Mouse (Mus musculus): ENCODE data around the gene 1600015I10Rik. TPM values are rescaled to one million over a fixed set of nuclear protein-coding genes. Genes with fewer than 3 reads are reported as not detected.
A peak's percentile ranks its signal among the peaks of the same experiment; 100 is the strongest.

1600015I10Rik gene
- total and polyA plus RNA-seq, 3 experiments, result not detected

GRCm38 (mm10) chr6:48951630-48952029 is 21.9 kb downstream of the 1600015I10Rik start:
- no peaks in the 10 kb centered on the region for H3K9me3 ChIP-seq (replicated peaks; ENCODE audit: low read length)
- dilution Hi-C loops (cut with MboI; ENCODE audit: extremely low pct_ligation_motif_present, extremely low pct_unique_long_range_greater_than_20kb, low sequenced_read_pairs) (no loop called here), in situ Hi-C loops (cut with MboI; ENCODE audit: low pct_ligation_motif_present, low pct_unique_long_range_greater_than_20kb, low sequenced_read_pairs) (loop anchor here (10.0 to 25.0 kb wide), 2 partner anchors 87 to 314 kb away; partner anchors contain the start of genes AI854703 and Gimap8)
- H3K27ac ChIP-seq (ENCODE audit: insufficient read depth, low read depth), result no peak overlapping the region
- no peaks in the 10 kb centered on the region for H3K79me2 ChIP-seq (replicated peaks; ENCODE audit: control insufficient read depth, extremely low read depth, insufficient read depth, poor library complexity, severe bottlenecking)
- H3K4me3 ChIP-seq (replicated peaks in 1 of 3; ENCODE audit: low read depth in 2 of 3, low read length in 2 of 3, poor library complexity in 1 of 3), result no peak overlapping the region
- peaks cover 0 to 17% of the 10 kb centered on the region in 2 experiments; a peak in 2 of 4 replicates for H3K4me1 ChIP-seq (ENCODE audit: control insufficient read depth in 1 of 2, insufficient read depth in 2 of 2)
- no peak overlapping the region for H3K4me2 ChIP-seq (ENCODE audit: insufficient read depth, low read depth, poor library complexity, severe bottlenecking)
- no peaks in the 10 kb centered on the region for H3K27me3 ChIP-seq (replicated peaks)
- no peaks in the 10 kb centered on the region for H3K36me3 ChIP-seq (replicated peaks in 1 of 2; ENCODE audit: control insufficient read depth in 1 of 2, insufficient read depth in 1 of 2, low read length in 1 of 2)
- TF ChIP-seq MAX (IDR thresholded peaks at IDR 0.05; ENCODE audit: low read length), result no peak
- no peak for TF ChIP-seq JUN (IDR thresholded peaks at IDR 0.05; ENCODE audit: insufficient read depth, low read depth, low read length)
- no peak for TF ChIP-seq ELF1 (IDR thresholded peaks at IDR 0.05; ENCODE audit: low read depth, low read length)
- no peak for TF ChIP-seq RAD21 (IDR thresholded peaks at IDR 0.05; ENCODE audit: low read depth, low read length)
- no peak for DNase-seq (ENCODE audit: extremely low read depth)
- no peak overlapping the region for H3K9ac ChIP-seq (ENCODE audit: insufficient read depth, low read depth)

DNA sequence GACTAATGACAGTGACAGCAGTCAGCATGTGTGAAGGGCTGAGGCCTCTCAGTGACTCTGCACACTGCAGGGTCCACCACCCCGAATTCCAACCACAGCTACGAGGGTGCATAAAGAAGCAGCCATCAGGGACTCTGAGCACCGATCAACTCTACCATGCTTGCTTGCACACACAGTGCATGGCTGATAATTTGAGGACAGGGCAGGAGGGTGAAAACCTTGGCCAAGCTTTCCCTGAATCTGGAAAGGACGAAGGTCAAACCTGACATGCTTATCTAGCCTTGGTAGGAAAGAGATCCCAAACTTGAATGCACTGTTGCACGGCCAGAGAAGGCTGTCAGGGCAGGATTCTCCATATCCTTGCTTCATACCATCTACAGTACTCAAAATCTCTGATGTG is 23.5 kb downstream of the 1600015I10Rik start:
- Histone ChIP-seq H3K9me3 (replicated peaks; ENCODE audit: low read length) (no peaks in the 10 kb centered on the region), H3K9ac (ENCODE audit: insufficient read depth, low read depth) (no peak overlapping the region), H3K4me3 (replicated peaks in 1 of 3; ENCODE audit: low read depth in 2 of 3, low read length in 2 of 3, poor library complexity in 1 of 3) (no peak overlapping the region), H3K27ac (ENCODE audit: insufficient read depth, low read depth) (no peak overlapping the region), H3K4me1 (ENCODE audit: control insufficient read depth in 1 of 2, insufficient read depth in 2 of 2) (peaks cover 0 to 17% of the 10 kb centered on the region in 2 experiments; a peak in 2 of 4 replicates), H3K36me3 (replicated peaks in 1 of 2; ENCODE audit: control insufficient read depth in 1 of 2, insufficient read depth in 1 of 2, low read length in 1 of 2) (no peaks in the 10 kb centered on the region), H3K27me3 (replicated peaks) (peaks cover 2% of the 10 kb centered on the region), H3K4me2 (ENCODE audit: insufficient read depth, low read depth, poor library complexity, severe bottlenecking) (no peak overlapping the region), H3K79me2 (replicated peaks; ENCODE audit: control insufficient read depth, extremely low read depth, insufficient read depth, poor library complexity, severe bottlenecking) (no peaks in the 10 kb centered on the region)
- in situ Hi-C loops (cut with MboI; ENCODE audit: low pct_ligation_motif_present, low pct_unique_long_range_greater_than_20kb, low sequenced_read_pairs) (loop anchor here (10.0 to 25.0 kb wide), 2 partner anchors 88 to 316 kb away; partner anchors contain the start of genes AI854703 and Gimap8), dilution Hi-C loops (cut with MboI; ENCODE audit: extremely low pct_ligation_motif_present, extremely low pct_unique_long_range_greater_than_20kb, low sequenced_read_pairs) (no loop called here)
- TF ChIP-seq RAD21 (IDR thresholded peaks at IDR 0.05; ENCODE audit: low read depth, low read length) (no peak), KAT2A (IDR thresholded peaks at IDR 0.05; ENCODE audit: insufficient replicate concordance, low read length) (no peak), ZC3H11A (IDR thresholded peaks at IDR 0.05; ENCODE audit: low read depth, low read length) (no peak), PAX5 (IDR thresholded peaks at IDR 0.05; ENCODE audit: low read length) (no peak), USF2 (conservative IDR thresholded peaks at IDR 0.05; ENCODE audit: low read depth, low read length) (no peak), TCF12 (IDR thresholded peaks at IDR 0.05; ENCODE audit: low read depth, low read length) (no peak), JUND (conservative IDR thresholded peaks at IDR 0.05; ENCODE audit: low read depth, low read length) (no peak), USF1 (IDR thresholded peaks at IDR 0.05; ENCODE audit: low read depth, low read length) (no peak)
- no peak for DNase-seq (ENCODE audit: extremely low read depth)

GRCm38 (mm10) chr6:48954211-48954610 is 24.5 kb downstream of the 1600015I10Rik start:
- Histone ChIP-seq H3K79me2 (replicated peaks; ENCODE audit: control insufficient read depth, extremely low read depth, insufficient read depth, poor library complexity, severe bottlenecking) (no peaks in the 10 kb centered on the region), H3K4me3 (replicated peaks in 1 of 3; ENCODE audit: low read depth in 2 of 3, low read length in 2 of 3, poor library complexity in 1 of 3) (no peak overlapping the region), H3K4me1 (ENCODE audit: control insufficient read depth in 1 of 2, insufficient read depth in 2 of 2) (peaks cover 0 to 17% of the 10 kb centered on the region in 2 experiments; a peak in 2 of 4 replicates), H3K27ac (ENCODE audit: insufficient read depth, low read depth) (no peak overlapping the region), H3K27me3 (replicated peaks) (peaks cover 2% of the 10 kb centered on the region), H3K9ac (ENCODE audit: insufficient read depth, low read depth) (no peak overlapping the region), H3K4me2 (ENCODE audit: insufficient read depth, low read depth, poor library complexity, severe bottlenecking) (no peak overlapping the region), H3K36me3 (replicated peaks in 1 of 2; ENCODE audit: control insufficient read depth in 1 of 2, insufficient read depth in 1 of 2, low read length in 1 of 2) (no peaks in the 10 kb centered on the region), H3K9me3 (replicated peaks; ENCODE audit: low read length) (no peaks in the 10 kb centered on the region)
- TF ChIP-seq ZNF384 (IDR thresholded peaks at IDR 0.05; ENCODE audit: low read depth, low read length) (no peak), TCF12 (IDR thresholded peaks at IDR 0.05; ENCODE audit: low read depth, low read length) (no peak), RAD21 (IDR thresholded peaks at IDR 0.05; ENCODE audit: low read depth, low read length) (no peak), ETS1 (conservative IDR thresholded peaks at IDR 0.05; ENCODE audit: low read depth, low read length) (no peak), MAZ (IDR thresholded peaks at IDR 0.05; ENCODE audit: low read depth, low read length) (no peak), GABPA (IDR thresholded peaks at IDR 0.05; ENCODE audit: insufficient replicate concordance, low read depth, low read length) (no peak), SIN3A (IDR thresholded peaks at IDR 0.05; ENCODE audit: low read length) (no peak), ZMIZ1 (IDR thresholded peaks at IDR 0.05; ENCODE audit: low read depth, low read length) (no peak), ZC3H11A (IDR thresholded peaks at IDR 0.05; ENCODE audit: low read depth, low read length) (no peak), ELF1 (IDR thresholded peaks at IDR 0.05; ENCODE audit: low read depth, low read length) (no peak), USF2 (conservative IDR thresholded peaks at IDR 0.05; ENCODE audit: low read depth, low read length) (no peak), EP300 (IDR thresholded peaks at IDR 0.05; ENCODE audit: low read length) (no peak), NELFE (IDR thresholded peaks at IDR 0.05; ENCODE audit: low read depth, low read length) (no peak), E2F4 (IDR thresholded peaks at IDR 0.05; ENCODE audit: insufficient replicate concordance, low read depth, low read length) (no peak), PAX5 (IDR thresholded peaks at IDR 0.05; ENCODE audit: low read length) (no peak), MAX (IDR thresholded peaks at IDR 0.05; ENCODE audit: low read length) (no peak)
- peak; percentile 6 for DNase-seq (ENCODE audit: extremely low read depth)
- dilution Hi-C loops (cut with MboI; ENCODE audit: extremely low pct_ligation_motif_present, extremely low pct_unique_long_range_greater_than_20kb, low sequenced_read_pairs), result no loop called here
- in situ Hi-C loops (cut with MboI; ENCODE audit: low pct_ligation_motif_present, low pct_unique_long_range_greater_than_20kb, low sequenced_read_pairs), result loop anchor here (10.0 to 25.0 kb wide), 2 partner anchors 89 to 317 kb away; partner anchors contain the start of genes AI854703 and Gimap8

Data from CH12.LX (cell line).